Mouse (Mus musculus): Measurements from ENCODE around the gene Plod1.

DNA sequence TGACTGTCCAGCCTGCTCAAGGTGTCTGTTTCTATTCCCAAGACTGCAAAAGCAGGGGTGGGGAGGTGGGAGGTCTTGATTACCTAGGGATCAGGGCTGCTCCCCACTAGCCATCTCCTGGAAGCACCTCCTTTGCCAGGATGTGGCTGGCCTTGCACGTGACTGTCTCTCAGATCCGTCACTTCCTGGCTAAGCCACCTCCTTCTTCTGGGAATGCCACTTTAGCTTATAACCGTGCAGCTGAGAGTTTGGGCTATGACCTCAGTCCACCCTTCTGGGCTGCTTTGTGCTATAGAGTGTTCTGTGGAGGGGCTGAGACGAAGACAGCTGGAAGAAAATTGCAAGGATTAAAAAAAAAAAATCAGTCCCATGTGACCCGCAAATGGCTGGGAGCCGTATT, 26.2 kb upstream of the Plod1 start:
- TF ChIP-seq POLR2A (IDR thresholded peaks at IDR 0.05; ENCODE audit: low read depth, low read length) (no peak), CTCF (IDR thresholded peaks at IDR 0.05; ENCODE audit: extremely low read depth, insufficient read depth, insufficient read length, insufficient replicate concordance) (no peak)

All from spleen, adult 2 months (tissue).